Mouse (Mus musculus) spleen, postnatal 14 days (tissue): ENCODE measurements around the gene Lrpprc.

Experiments
- DNase-seq, 2 experiments: peaks; one replicate each; pipeline ENCODE4 v3.0.0; 2021 to 2022; ENCODE audit warnings: low spot score in 2 of 2

Gene Lrpprc

DNA sequence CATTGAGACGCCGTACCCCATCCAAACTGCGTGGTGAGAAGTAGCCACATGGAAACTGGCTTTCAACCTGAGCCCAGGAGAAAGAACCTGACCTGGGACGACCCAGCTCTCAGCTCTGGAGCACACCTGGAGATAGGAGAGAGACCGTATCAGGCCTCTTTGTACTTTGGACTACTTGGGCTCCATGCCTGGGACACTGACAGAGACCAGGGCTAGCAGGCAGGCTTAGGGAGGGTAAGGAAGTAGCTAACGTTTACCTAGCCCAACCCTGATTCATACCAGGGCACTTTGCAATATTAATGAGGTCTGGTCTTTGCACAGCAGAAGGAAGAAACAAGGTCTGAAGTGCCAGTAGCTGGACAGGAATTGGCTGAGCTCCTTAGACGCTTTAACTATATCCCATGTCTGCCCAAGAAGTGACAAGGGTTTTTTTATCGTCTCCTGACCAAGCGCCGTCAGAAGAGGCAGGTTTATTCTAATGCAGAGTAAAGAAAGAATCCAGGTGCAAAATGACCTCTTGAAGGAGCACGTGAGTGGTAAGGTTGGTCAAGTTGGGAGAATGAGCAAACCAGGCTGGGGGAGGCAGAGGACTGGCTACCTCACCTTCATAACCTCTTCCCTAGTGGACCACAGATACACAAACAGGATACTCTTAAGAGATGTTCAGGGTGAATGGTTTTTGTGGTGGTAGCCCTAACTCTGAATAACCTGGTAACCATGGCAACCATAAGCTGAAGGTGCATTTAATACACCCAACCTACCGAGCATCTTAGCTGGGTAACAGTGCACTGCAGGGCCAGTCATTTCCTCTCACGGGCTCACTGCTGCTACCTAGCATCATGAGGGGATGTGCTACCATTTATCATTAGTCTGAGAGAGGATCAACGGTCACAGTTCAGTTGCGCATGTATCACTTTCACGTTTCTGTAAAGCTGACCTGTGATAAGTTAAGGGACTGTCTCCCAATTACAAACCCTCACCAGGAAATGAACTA is 117.9 kb downstream of the Lrpprc start:
- DNase-seq: no peak

GRCm38 (mm10) chr17:84667848-84668247 is 122.7 kb downstream of the Lrpprc start:
- DNase-seq: no peak

GRCm38 (mm10) chr17:84665691-84666090 is 124.9 kb downstream of the Lrpprc start:
- no peak for DNase-seq

GRCm38 (mm10) chr17:84665053-84665452 is 125.5 kb downstream of the Lrpprc start:
- DNase-seq: no peak

- DNase-seq: no peak
Observed at GRCm38 (mm10) chr17:84658951-84659350, 131.6 kb downstream of the Lrpprc start.

GRCm38 (mm10) chr17:84658195-84658594 is 132.4 kb downstream of the Lrpprc start:
- no peak for DNase-seq

GRCm38 (mm10) chr17:84657782-84658181 is 132.8 kb downstream of the Lrpprc start:
- no peak for DNase-seq

GRCm38 (mm10) chr17:84657422-84657732 is 133.2 kb downstream of the Lrpprc start:
- DNase-seq: no peak

- DNase-seq: no peak
Observed at GRCm38 (mm10) chr17:84656653-84657421, 133.8 kb downstream of the Lrpprc start.

DNA sequence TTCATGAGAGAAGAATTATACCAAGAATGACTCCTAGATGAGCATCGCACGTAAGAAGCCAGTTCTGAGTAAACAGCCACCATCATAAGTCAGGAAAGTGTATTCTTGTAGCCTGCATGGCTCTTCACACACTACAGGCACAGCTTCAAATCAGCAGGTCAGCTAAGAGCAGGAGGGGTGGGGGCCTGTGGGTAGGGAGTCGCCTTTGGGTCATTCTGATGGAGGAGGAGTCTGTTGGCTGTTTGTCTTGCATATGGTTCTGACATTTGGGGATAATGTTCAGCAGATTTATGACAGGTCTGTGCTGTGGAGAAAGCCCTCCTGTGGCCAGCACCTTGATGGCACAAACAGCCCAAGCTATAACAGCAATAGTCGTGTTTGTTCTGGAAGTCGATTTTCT is 134.4 kb downstream of the Lrpprc start:
- no peak for DNase-seq
